Mouse (Mus musculus): Measurements from ENCODE around the gene Tuba3b. TPM values are rescaled to one million over a fixed set of nuclear protein-coding genes. Genes with fewer than 3 reads are reported as not detected.

The Tuba3b gene
- total and polyA plus RNA-seq, 3 experiments: not detected

DNA sequence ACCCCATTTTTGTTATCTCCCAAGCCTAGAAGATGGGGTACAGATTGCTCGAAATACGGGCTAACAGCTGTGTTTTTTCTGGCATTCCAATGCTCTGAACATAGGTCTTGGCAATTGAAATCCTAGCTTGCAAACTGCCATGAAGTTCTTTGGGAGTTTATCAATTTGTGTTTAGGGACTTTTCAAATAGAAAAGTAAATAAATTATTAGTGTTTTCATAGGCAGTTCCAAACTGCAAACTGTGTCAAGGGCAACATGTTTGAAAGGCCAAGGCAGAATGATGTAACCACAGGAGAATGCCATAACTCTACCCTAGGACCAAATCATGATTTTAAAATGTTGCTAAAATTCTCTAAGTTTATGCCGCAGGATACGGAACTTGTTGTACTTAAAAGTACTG, 7.8 kb upstream of the Tuba3b start:
- Histone ChIP-seq H3K4me2 (ENCODE audit: insufficient read depth, low read depth, poor library complexity, severe bottlenecking) (no peak overlapping the region), H3K27ac (ENCODE audit: insufficient read depth, low read depth) (no peak overlapping the region), H3K4me3 (replicated peaks in 1 of 3; ENCODE audit: low read depth in 2 of 3, low read length in 2 of 3, poor library complexity in 1 of 3) (no peak overlapping the region), H3K4me1 (ENCODE audit: control insufficient read depth in 1 of 2, insufficient read depth in 2 of 2) (no peaks in the 10 kb centered on the region), H3K9ac (ENCODE audit: insufficient read depth, low read depth) (no peak overlapping the region), H3K36me3 (replicated peaks in 1 of 2; ENCODE audit: control insufficient read depth in 1 of 2, insufficient read depth in 1 of 2, low read length in 1 of 2) (no peaks in the 10 kb centered on the region), H3K79me2 (replicated peaks; ENCODE audit: control insufficient read depth, extremely low read depth, insufficient read depth, poor library complexity, severe bottlenecking) (no peaks in the 10 kb centered on the region), H3K27me3 (replicated peaks) (no peaks in the 10 kb centered on the region), H3K9me3 (replicated peaks; ENCODE audit: low read length) (no peaks in the 10 kb centered on the region)
- TF ChIP-seq CHD2 (IDR thresholded peaks at IDR 0.05; ENCODE audit: low read length) (no peak), RAD21 (IDR thresholded peaks at IDR 0.05; ENCODE audit: low read depth, low read length) (no peak), EP300 (IDR thresholded peaks at IDR 0.05; ENCODE audit: low read length) (no peak), ELF1 (IDR thresholded peaks at IDR 0.05; ENCODE audit: low read depth, low read length) (no peak), JUND (conservative IDR thresholded peaks at IDR 0.05; ENCODE audit: low read depth, low read length) (no peak), CTCF (conservative IDR thresholded peaks at IDR 0.05 in 1 of 2, IDR thresholded peaks at IDR 0.05 in 1 of 2; ENCODE audit: low read depth in 2 of 2, low read length in 2 of 2) (no peak), MXI1 (IDR thresholded peaks at IDR 0.05; ENCODE audit: low read depth, low read length) (no peak), MYC (IDR thresholded peaks at IDR 0.05; ENCODE audit: low read depth, low read length) (no peak), MEF2A (IDR thresholded peaks at IDR 0.05; ENCODE audit: borderline replicate concordance, low read depth, low read length) (no peak), TBP (conservative IDR thresholded peaks at IDR 0.05; ENCODE audit: low read depth, low read length) (no peak), HCFC1 (IDR thresholded peaks at IDR 0.05; ENCODE audit: low read depth, low read length) (no peak), PAX5 (IDR thresholded peaks at IDR 0.05; ENCODE audit: low read length) (no peak), USF2 (conservative IDR thresholded peaks at IDR 0.05; ENCODE audit: low read depth, low read length) (no peak), ZNF384 (IDR thresholded peaks at IDR 0.05; ENCODE audit: low read depth, low read length) (no peak), GABPA (IDR thresholded peaks at IDR 0.05; ENCODE audit: insufficient replicate concordance, low read depth, low read length) (no peak)
- DNase-seq (ENCODE audit: extremely low read depth): no peak
- in situ Hi-C loops (cut with MboI; ENCODE audit: low pct_ligation_motif_present, low pct_unique_long_range_greater_than_20kb, low sequenced_read_pairs) (no loop called here), dilution Hi-C loops (cut with MboI; ENCODE audit: extremely low pct_ligation_motif_present, extremely low pct_unique_long_range_greater_than_20kb, low sequenced_read_pairs) (no loop called here)

DNA sequence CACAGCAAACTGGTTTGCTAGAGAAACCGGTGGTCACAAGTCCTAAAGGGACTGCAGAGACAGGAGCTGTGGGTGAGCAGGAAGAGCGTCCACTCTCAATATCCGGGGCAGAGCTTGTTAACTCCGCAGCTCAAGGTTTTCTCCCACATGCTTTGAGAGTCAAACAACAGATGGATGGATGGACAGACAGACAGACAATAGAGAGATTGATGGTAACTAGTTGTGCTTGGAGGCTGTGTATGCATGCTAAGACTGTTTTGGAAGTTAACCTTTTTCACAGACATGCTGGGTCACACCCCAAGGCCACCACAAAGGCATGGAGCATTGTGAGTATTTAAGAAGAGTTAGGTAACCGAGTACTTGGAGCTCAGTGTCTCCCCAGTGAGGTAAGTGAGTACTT, 6.9 kb upstream of the Tuba3b start:
- no peak overlapping the region for H3K4me2 ChIP-seq (ENCODE audit: insufficient read depth, low read depth, poor library complexity, severe bottlenecking)
- dilution Hi-C loops (cut with MboI; ENCODE audit: extremely low pct_ligation_motif_present, extremely low pct_unique_long_range_greater_than_20kb, low sequenced_read_pairs): no loop called here
- TF ChIP-seq HCFC1 (IDR thresholded peaks at IDR 0.05; ENCODE audit: low read depth, low read length) (no peak), PAX5 (IDR thresholded peaks at IDR 0.05; ENCODE audit: low read length) (no peak), NELFE (IDR thresholded peaks at IDR 0.05; ENCODE audit: low read depth, low read length) (no peak), CHD2 (IDR thresholded peaks at IDR 0.05; ENCODE audit: low read length) (no peak), E2F4 (IDR thresholded peaks at IDR 0.05; ENCODE audit: insufficient replicate concordance, low read depth, low read length) (no peak)
- H3K4me3 ChIP-seq (replicated peaks in 1 of 3; ENCODE audit: low read depth in 2 of 3, low read length in 2 of 3, poor library complexity in 1 of 3): no peak overlapping the region
- no peaks in the 10 kb centered on the region for H3K27me3 ChIP-seq (replicated peaks)
- H3K36me3 ChIP-seq (replicated peaks in 1 of 2; ENCODE audit: control insufficient read depth in 1 of 2, insufficient read depth in 1 of 2, low read length in 1 of 2): no peaks in the 10 kb centered on the region
- DNase-seq (ENCODE audit: extremely low read depth): no peak
- no peaks in the 10 kb centered on the region for H3K9me3 ChIP-seq (replicated peaks; ENCODE audit: low read length)
- in situ Hi-C loops (cut with MboI; ENCODE audit: low pct_ligation_motif_present, low pct_unique_long_range_greater_than_20kb, low sequenced_read_pairs): no loop called here
- no peak overlapping the region for H3K27ac ChIP-seq (ENCODE audit: insufficient read depth, low read depth)
- H3K4me1 ChIP-seq (ENCODE audit: control insufficient read depth in 1 of 2, insufficient read depth in 2 of 2): no peaks in the 10 kb centered on the region
- H3K9ac ChIP-seq (ENCODE audit: insufficient read depth, low read depth): no peak overlapping the region
- H3K79me2 ChIP-seq (replicated peaks; ENCODE audit: control insufficient read depth, extremely low read depth, insufficient read depth, poor library complexity, severe bottlenecking): no peaks in the 10 kb centered on the region
